Mouse (Mus musculus): Measurements from ENCODE around the gene Abcc5.
"Not testable (repeated sequence)": the region's sequence is repeated elsewhere in the genome, so short reads cannot be mapped to it uniquely, and the experiment has no call there.

DNA sequence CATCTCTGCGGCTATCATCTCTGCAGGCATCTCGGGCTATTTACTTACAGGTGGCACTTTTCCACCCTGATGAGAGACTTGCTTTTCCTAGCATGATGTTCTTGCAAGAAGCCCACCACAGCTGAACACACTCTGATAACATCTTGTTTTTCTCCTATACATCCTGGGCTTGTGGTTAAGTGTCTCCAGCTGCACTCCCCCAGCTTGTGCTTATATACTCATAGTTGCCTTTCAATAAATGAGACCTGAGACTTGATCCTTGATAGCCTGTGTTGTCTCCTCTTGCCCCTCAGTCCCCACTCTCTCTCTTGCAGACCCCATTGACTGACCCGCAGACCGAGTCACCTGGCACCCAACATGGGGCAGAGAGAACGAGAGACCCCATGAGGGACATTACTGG, 32.5 kb upstream of the Abcc5 start:
- not testable (repeated sequence) for TF ChIP-seq GATA1 (IDR thresholded peaks at IDR 0.05; ENCODE audit: borderline replicate concordance, low read length); FLI1 (IDR thresholded peaks at IDR 0.05; ENCODE audit: low read length)
